Mouse (Mus musculus): Measurements from ENCODE around the gene Cox20. TPM values are rescaled to one million over a fixed set of nuclear protein-coding genes. Genes with fewer than 3 reads are reported as not detected.

Cox20 gene
- total and polyA plus RNA-seq, 3 experiments = 9.9 to 26.0 (median 19.1) TPM

DNA sequence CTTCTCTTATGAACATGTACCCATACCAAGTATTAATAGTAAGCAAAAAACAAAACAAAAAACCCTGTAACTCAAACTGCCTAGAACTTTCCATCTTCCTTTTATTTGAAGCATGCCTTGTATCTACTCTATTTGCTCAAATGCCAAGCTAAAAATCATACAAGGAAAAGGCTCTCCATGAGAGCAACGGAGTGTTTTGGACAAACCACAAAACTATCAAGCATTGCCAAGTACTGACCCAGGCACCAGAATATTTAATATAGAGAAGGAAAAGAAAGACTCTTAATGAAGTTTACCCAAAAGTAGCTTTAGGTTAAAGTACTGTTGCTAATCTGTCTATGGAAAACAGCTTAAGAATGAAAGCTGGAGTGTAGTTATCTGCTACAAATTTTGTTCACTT, 7.4 kb downstream of the Cox20 start:
- H3K27ac ChIP-seq (ENCODE audit: insufficient read depth, low read depth) = no peak overlapping the region
- dilution Hi-C loops (cut with MboI; ENCODE audit: extremely low pct_ligation_motif_present, extremely low pct_unique_long_range_greater_than_20kb, low sequenced_read_pairs) = no loop called here
- no peaks in the 10 kb centered on the region for H3K27me3 ChIP-seq (replicated peaks)
- peaks cover 0 to 32% of the 10 kb centered on the region in 2 experiments; a peak in 2 of 4 replicates for H3K4me1 ChIP-seq (ENCODE audit: control insufficient read depth in 1 of 2, insufficient read depth in 2 of 2)
- no peak for DNase-seq (ENCODE audit: extremely low read depth)
- TF ChIP-seq SMC3 (IDR thresholded peaks at IDR 0.05; ENCODE audit: low read depth, low read length) (no peak), E2F4 (IDR thresholded peaks at IDR 0.05; ENCODE audit: insufficient replicate concordance, low read depth, low read length) (no peak), ZKSCAN1 (IDR thresholded peaks at IDR 0.05; ENCODE audit: borderline replicate concordance, low read depth, low read length) (no peak), CHD2 (IDR thresholded peaks at IDR 0.05; ENCODE audit: low read length) (no peak), NELFE (IDR thresholded peaks at IDR 0.05; ENCODE audit: low read depth, low read length) (no peak), RCOR1 (conservative IDR thresholded peaks at IDR 0.05; ENCODE audit: low read depth, low read length) (no peak), GABPA (IDR thresholded peaks at IDR 0.05; ENCODE audit: insufficient replicate concordance, low read depth, low read length) (no peak)
- no peak overlapping the region for H3K4me3 ChIP-seq (replicated peaks in 1 of 3; ENCODE audit: low read depth in 2 of 3, low read length in 2 of 3, poor library complexity in 1 of 3)
- in situ Hi-C loops (cut with MboI; ENCODE audit: low pct_ligation_motif_present, low pct_unique_long_range_greater_than_20kb, low sequenced_read_pairs) = no loop called here
- no peak overlapping the region for H3K9ac ChIP-seq (ENCODE audit: insufficient read depth, low read depth)
- no peak overlapping the region for H3K4me2 ChIP-seq (ENCODE audit: insufficient read depth, low read depth, poor library complexity, severe bottlenecking)
- peaks cover 27% of the 10 kb centered on the region for H3K79me2 ChIP-seq (replicated peaks; ENCODE audit: control insufficient read depth, extremely low read depth, insufficient read depth, poor library complexity, severe bottlenecking)
- peaks cover 40 to 91% of the 10 kb centered on the region in 2 experiments for H3K36me3 ChIP-seq (replicated peaks in 1 of 2; ENCODE audit: control insufficient read depth in 1 of 2, insufficient read depth in 1 of 2, low read length in 1 of 2)
- H3K9me3 ChIP-seq (replicated peaks; ENCODE audit: low read length) = no peaks in the 10 kb centered on the region

- Histone ChIP-seq H3K4me1 (ENCODE audit: control insufficient read depth in 1 of 2, insufficient read depth in 2 of 2) (peaks cover 0 to 32% of the 10 kb centered on the region in 2 experiments; a peak in 2 of 4 replicates), H3K79me2 (replicated peaks; ENCODE audit: control insufficient read depth, extremely low read depth, insufficient read depth, poor library complexity, severe bottlenecking) (peaks cover 30% of the 10 kb centered on the region), H3K36me3 (replicated peaks in 1 of 2; ENCODE audit: control insufficient read depth in 1 of 2, insufficient read depth in 1 of 2, low read length in 1 of 2) (peaks cover 42 to 92% of the 10 kb centered on the region in 2 experiments), H3K9me3 (replicated peaks; ENCODE audit: low read length) (no peaks in the 10 kb centered on the region), H3K4me3 (replicated peaks in 1 of 3; ENCODE audit: low read depth in 2 of 3, low read length in 2 of 3, poor library complexity in 1 of 3) (no peak overlapping the region), H3K4me2 (ENCODE audit: insufficient read depth, low read depth, poor library complexity, severe bottlenecking) (no peak overlapping the region), H3K27me3 (replicated peaks) (no peaks in the 10 kb centered on the region), H3K27ac (ENCODE audit: insufficient read depth, low read depth) (no peak overlapping the region), H3K9ac (ENCODE audit: insufficient read depth, low read depth) (no peak overlapping the region)
- in situ Hi-C loops (cut with MboI; ENCODE audit: low pct_ligation_motif_present, low pct_unique_long_range_greater_than_20kb, low sequenced_read_pairs) = no loop called here
- TF ChIP-seq ZNF384 (IDR thresholded peaks at IDR 0.05; ENCODE audit: low read depth, low read length) = no peak
- TF ChIP-seq ZKSCAN1 (IDR thresholded peaks at IDR 0.05; ENCODE audit: borderline replicate concordance, low read depth, low read length) = no peak
- TF ChIP-seq POLR2A (IDR thresholded peaks at IDR 0.05; ENCODE audit: low read depth, low read length) = peak; percentile 28; the same call in 1 of the 2 replicates
- DNase-seq (ENCODE audit: extremely low read depth) = no peak
- dilution Hi-C loops (cut with MboI; ENCODE audit: extremely low pct_ligation_motif_present, extremely low pct_unique_long_range_greater_than_20kb, low sequenced_read_pairs) = no loop called here
Observed at GRCm38 (mm10) chr1:178326950-178327349, 8.0 kb downstream of the Cox20 start.

DNA sequence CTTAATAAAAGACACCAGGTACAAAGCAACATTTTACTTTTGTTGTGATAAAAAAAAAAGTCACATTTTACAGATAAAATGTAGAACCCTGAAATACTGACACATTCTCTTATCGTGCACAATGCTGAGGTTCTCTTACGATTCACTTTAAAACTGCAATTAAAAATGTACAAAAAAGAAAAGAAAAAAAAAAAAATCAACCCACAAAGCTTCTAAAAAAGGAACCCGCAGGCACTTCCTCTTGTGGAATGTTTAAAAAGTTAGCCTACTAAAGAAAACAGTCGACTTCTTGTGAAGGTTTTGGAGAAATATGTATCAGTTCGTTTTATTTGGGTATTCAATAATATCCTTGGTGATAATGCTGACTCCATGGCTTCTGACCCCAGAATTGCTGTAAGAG, 10.1 kb downstream of the Cox20 start:
- Histone ChIP-seq H3K4me3 (replicated peaks in 1 of 3; ENCODE audit: low read depth in 2 of 3, low read length in 2 of 3, poor library complexity in 1 of 3) (no peak overlapping the region), H3K9me3 (replicated peaks; ENCODE audit: low read length) (no peaks in the 10 kb centered on the region), H3K27me3 (replicated peaks) (no peaks in the 10 kb centered on the region), H3K4me1 (ENCODE audit: control insufficient read depth in 1 of 2, insufficient read depth in 2 of 2) (peaks cover 2 to 39% of the 10 kb centered on the region in 2 experiments; a peak in 3 of 4 replicates), H3K27ac (ENCODE audit: insufficient read depth, low read depth) (no peak overlapping the region), H3K36me3 (replicated peaks in 1 of 2; ENCODE audit: control insufficient read depth in 1 of 2, insufficient read depth in 1 of 2, low read length in 1 of 2) (peaks cover 43 to 96% of the 10 kb centered on the region in 2 experiments), H3K79me2 (replicated peaks; ENCODE audit: control insufficient read depth, extremely low read depth, insufficient read depth, poor library complexity, severe bottlenecking) (peaks cover 44% of the 10 kb centered on the region), H3K9ac (ENCODE audit: insufficient read depth, low read depth) (no peak overlapping the region), H3K4me2 (ENCODE audit: insufficient read depth, low read depth, poor library complexity, severe bottlenecking) (no peak overlapping the region)
- no peak for DNase-seq (ENCODE audit: extremely low read depth)
- in situ Hi-C loops (cut with MboI; ENCODE audit: low pct_ligation_motif_present, low pct_unique_long_range_greater_than_20kb, low sequenced_read_pairs) (no loop called here), dilution Hi-C loops (cut with MboI; ENCODE audit: extremely low pct_ligation_motif_present, extremely low pct_unique_long_range_greater_than_20kb, low sequenced_read_pairs) (no loop called here)
- no peak for TF ChIP-seq TCF12 (IDR thresholded peaks at IDR 0.05; ENCODE audit: low read depth, low read length)
- TF ChIP-seq POLR2AphosphoS2 (IDR thresholded peaks at IDR 0.05; ENCODE audit: low read depth, low read length) = no peak
- TF ChIP-seq UBTF (IDR thresholded peaks at IDR 0.05; ENCODE audit: low read depth, low read length) = no peak
- TF ChIP-seq ZNF384 (IDR thresholded peaks at IDR 0.05; ENCODE audit: low read depth, low read length) = no peak
- TF ChIP-seq GABPA (IDR thresholded peaks at IDR 0.05; ENCODE audit: insufficient replicate concordance, low read depth, low read length) = no peak
- TF ChIP-seq POLR2A (IDR thresholded peaks at IDR 0.05; ENCODE audit: low read depth, low read length) = no peak
- TF ChIP-seq ETS1 (conservative IDR thresholded peaks at IDR 0.05; ENCODE audit: low read depth, low read length) = no peak
- no peak for TF ChIP-seq CHD2 (IDR thresholded peaks at IDR 0.05; ENCODE audit: low read length)
- TF ChIP-seq NRF1 (IDR thresholded peaks at IDR 0.05; ENCODE audit: low read depth, low read length) = no peak
- TF ChIP-seq USF2 (conservative IDR thresholded peaks at IDR 0.05; ENCODE audit: low read depth, low read length) = no peak
- no peak for TF ChIP-seq MXI1 (IDR thresholded peaks at IDR 0.05; ENCODE audit: low read depth, low read length)
- TF ChIP-seq BHLHE40 (IDR thresholded peaks at IDR 0.05; ENCODE audit: low read depth, low read length) = no peak
- TF ChIP-seq ZMIZ1 (IDR thresholded peaks at IDR 0.05; ENCODE audit: low read depth, low read length) = no peak

Measured in CH12.LX (cell line).